Mouse (Mus musculus): ENCODE measurements at regions not wholly inside any gene's neighbourhood (a gene's known extent, or its start where the extent isn't known, plus 50 kb on each side); places are given as distances from the start of the nearest gene placed in this dataset.
A peak's percentile ranks its signal among the peaks of the same experiment; 100 is the strongest.

DNA sequence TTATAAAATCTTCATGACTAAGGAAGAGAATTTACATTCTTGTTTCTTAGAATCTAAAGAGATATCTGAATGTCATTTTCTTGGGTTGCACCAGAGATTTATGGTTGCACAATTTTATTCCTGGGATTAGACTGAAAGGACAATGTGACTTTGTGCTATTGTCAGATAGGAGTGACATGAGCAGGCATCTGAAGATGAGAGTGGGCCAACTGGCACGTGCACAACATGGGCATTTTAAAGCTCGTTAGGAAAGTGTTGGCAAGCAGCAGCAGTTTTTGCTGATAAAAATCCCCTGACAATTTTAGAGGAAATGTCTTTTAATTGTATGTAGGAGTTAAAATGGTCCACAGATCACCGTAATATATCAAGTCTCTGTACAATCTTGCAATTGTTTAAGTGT lies 178.9 kb upstream of the Tecrl start:
- H3K27me3 ChIP-seq (replicated peaks; ENCODE audit: control insufficient read depth, insufficient read depth, low read length), result no peaks in the 10 kb centered on the region
- no peak overlapping the region for H3K4me3 ChIP-seq (replicated peaks; ENCODE audit: low read length)
- no peaks in the 10 kb centered on the region for H3K36me3 ChIP-seq (ENCODE audit: control insufficient read depth, insufficient read depth)
- no peak overlapping the region for H3K27ac ChIP-seq (ENCODE audit: low read length)
- no peaks in the 10 kb centered on the region for H3K4me1 ChIP-seq (replicated peaks; ENCODE audit: control insufficient read depth, insufficient read depth, low read length)
- no peaks in the 10 kb centered on the region for H3K9me3 ChIP-seq (ENCODE audit: control insufficient read depth, low read length)
- ATAC-seq, result peak; percentile 67; the same call in 1 of the 2 replicates
- WGBS, result 19% methylated on average over 3 of the region's 3 CpGs
- H3K4me2 ChIP-seq (ENCODE audit: low read length), result no peak overlapping the region
- H3K9ac ChIP-seq (replicated peaks; ENCODE audit: low read depth, low read length), result no peak overlapping the region

DNA sequence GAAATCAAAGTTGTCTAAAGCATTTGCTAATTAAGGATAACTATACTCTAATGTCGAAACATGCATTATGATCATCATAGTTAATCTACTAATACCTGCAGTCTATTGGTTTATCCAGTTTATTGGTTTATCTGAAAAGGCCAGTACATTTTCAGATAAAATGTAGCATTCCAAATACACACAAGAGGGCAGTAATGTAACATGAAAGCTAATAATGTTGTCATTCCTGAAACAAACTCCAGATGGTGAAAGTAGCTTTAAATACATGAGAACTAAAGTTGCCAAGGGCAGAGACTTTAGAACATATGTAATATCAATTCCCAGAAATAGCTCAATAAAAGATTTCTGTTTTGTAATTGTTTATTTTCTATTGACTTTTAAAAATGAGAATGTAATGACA lies 163.7 kb upstream of the Tecrl start:
- no peak overlapping the region for H3K4me2 ChIP-seq (ENCODE audit: low read length)
- no peaks in the 10 kb centered on the region for H3K27me3 ChIP-seq (replicated peaks; ENCODE audit: control insufficient read depth, insufficient read depth, low read length)
- no peak overlapping the region for H3K27ac ChIP-seq (ENCODE audit: low read length)
- no peaks in the 10 kb centered on the region for H3K9me3 ChIP-seq (ENCODE audit: control insufficient read depth, low read length)
- 63% methylated on average over 1 of the region's 1 CpGs for WGBS
- H3K36me3 ChIP-seq (ENCODE audit: control insufficient read depth, insufficient read depth), result no peaks in the 10 kb centered on the region
- ATAC-seq, result no peak
- no peak overlapping the region for H3K9ac ChIP-seq (replicated peaks; ENCODE audit: low read depth, low read length)
- H3K4me3 ChIP-seq (replicated peaks; ENCODE audit: low read length), result no peak overlapping the region
- no peaks in the 10 kb centered on the region for H3K4me1 ChIP-seq (replicated peaks; ENCODE audit: control insufficient read depth, insufficient read depth, low read length)

DNA sequence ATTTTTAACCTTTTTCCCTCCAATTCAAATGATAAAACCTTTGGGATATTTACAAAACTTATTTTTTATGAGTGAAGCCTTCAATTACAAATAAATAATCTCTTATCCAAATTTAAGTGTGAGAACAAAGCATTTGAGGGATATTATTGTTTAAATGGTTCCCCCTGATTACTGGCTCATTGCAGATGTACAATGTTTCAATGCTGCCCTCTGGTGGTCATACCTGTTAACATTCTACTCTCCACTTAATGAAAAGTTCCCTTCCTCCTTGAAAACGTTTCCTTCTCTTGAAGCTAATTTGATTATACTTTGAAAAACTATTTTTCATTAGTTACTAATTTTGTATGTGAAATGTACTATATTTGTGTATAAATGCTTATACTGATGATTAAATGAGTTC lies 129.1 kb upstream of the Tecrl start:
- no peaks in the 10 kb centered on the region for H3K27me3 ChIP-seq (replicated peaks; ENCODE audit: control insufficient read depth, insufficient read depth, low read length)
- H3K4me3 ChIP-seq (replicated peaks; ENCODE audit: low read length), result no peak overlapping the region
- peak; percentile 70; the same call in 1 of the 2 replicates for ATAC-seq
- no peak overlapping the region for H3K27ac ChIP-seq (ENCODE audit: low read length)
- H3K36me3 ChIP-seq (ENCODE audit: control insufficient read depth, insufficient read depth), result no peaks in the 10 kb centered on the region
- no peak overlapping the region for H3K4me2 ChIP-seq (ENCODE audit: low read length)
- H3K4me1 ChIP-seq (replicated peaks; ENCODE audit: control insufficient read depth, insufficient read depth, low read length), result no peaks in the 10 kb centered on the region
- H3K9ac ChIP-seq (replicated peaks; ENCODE audit: low read depth, low read length), result no peak overlapping the region
- 18% methylated on average over 1 of the region's 1 CpGs for WGBS
- no peaks in the 10 kb centered on the region for H3K9me3 ChIP-seq (ENCODE audit: control insufficient read depth, low read length)

DNA sequence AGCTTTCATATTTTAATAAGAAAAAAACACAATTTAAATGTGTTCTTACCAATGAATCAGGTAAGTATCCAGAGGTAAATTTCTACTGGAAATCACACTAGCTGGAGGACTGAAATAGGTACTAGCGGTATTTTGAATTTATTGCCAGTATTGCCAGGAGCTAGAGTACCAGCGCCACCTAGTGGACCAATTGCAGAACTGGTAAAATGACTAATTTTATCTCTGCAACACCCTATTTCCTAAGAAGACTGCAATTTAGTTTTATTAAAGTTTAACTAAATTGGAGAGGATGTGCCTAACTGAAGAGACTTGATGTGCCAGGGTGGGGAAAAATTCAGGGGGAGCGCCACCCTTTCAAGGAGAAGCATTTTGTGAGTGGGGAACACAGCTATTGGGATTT lies 85.3 kb upstream of the Tecrl start:
- H3K36me3 ChIP-seq (ENCODE audit: control insufficient read depth, insufficient read depth), result no peaks in the 10 kb centered on the region
- H3K27ac ChIP-seq (ENCODE audit: low read length), result no peak overlapping the region
- WGBS, result 3% methylated on average over 3 of the region's 3 CpGs
- no peak overlapping the region for H3K4me3 ChIP-seq (replicated peaks; ENCODE audit: low read length)
- no peaks in the 10 kb centered on the region for H3K4me1 ChIP-seq (replicated peaks; ENCODE audit: control insufficient read depth, insufficient read depth, low read length)
- no peak overlapping the region for H3K4me2 ChIP-seq (ENCODE audit: low read length)
- H3K9me3 ChIP-seq (ENCODE audit: control insufficient read depth, low read length), result no peaks in the 10 kb centered on the region
- H3K9ac ChIP-seq (replicated peaks; ENCODE audit: low read depth, low read length), result no peak overlapping the region
- ATAC-seq, result peak; percentile 52; the same call in 1 of the 2 replicates
- H3K27me3 ChIP-seq (replicated peaks; ENCODE audit: control insufficient read depth, insufficient read depth, low read length), result no peaks in the 10 kb centered on the region

DNA sequence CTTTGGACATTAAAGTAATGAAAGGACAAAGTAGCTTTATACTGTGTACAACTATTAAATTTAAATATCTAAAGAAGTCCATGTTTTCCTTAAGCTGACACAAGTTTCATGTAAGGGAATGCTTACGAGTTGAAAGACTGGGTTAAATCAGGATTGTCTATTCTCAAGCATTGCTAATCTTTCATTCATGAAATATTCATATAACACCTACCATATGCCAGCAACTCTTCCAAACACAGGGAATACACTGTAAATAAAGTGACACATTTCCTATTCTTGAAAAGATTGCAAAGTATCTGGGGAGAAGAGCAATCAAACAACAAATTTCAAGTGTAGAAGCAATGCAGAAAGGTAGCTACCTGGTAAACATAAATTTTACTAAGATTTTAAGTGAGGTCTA lies 81.5 kb upstream of the Tecrl start:
- no peak for ATAC-seq
- H3K4me3 ChIP-seq (replicated peaks; ENCODE audit: low read length), result no peak overlapping the region
- H3K27ac ChIP-seq (ENCODE audit: low read length), result no peak overlapping the region
- no peaks in the 10 kb centered on the region for H3K9me3 ChIP-seq (ENCODE audit: control insufficient read depth, low read length)
- H3K9ac ChIP-seq (replicated peaks; ENCODE audit: low read depth, low read length), result no peak overlapping the region
- H3K4me1 ChIP-seq (replicated peaks; ENCODE audit: control insufficient read depth, insufficient read depth, low read length), result no peaks in the 10 kb centered on the region
- WGBS, result 59% methylated on average over 1 of the region's 1 CpGs
- H3K27me3 ChIP-seq (replicated peaks; ENCODE audit: control insufficient read depth, insufficient read depth, low read length), result no peaks in the 10 kb centered on the region
- H3K36me3 ChIP-seq (ENCODE audit: control insufficient read depth, insufficient read depth), result no peaks in the 10 kb centered on the region
- no peak overlapping the region for H3K4me2 ChIP-seq (ENCODE audit: low read length)

DNA sequence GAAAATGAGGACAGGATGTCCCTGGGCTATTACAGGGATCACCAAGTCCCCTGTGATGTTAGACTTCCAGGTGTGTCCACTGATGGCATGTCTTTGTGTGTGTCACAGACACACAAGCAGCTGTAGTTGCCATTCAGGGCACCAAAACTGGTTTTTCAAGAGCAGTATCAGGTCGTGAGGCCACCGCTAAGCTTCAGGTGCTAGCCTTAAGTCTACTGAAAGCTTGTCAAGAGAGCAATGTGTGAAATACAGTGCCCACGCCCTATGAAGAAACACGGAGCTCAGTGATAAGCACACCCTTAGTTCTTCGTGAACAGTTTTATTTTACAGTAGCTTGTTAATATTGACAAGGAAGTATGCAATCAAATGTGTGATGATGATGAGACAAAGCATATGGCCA lies 66.7 kb upstream of the Tecrl start:
- Histone ChIP-seq H3K9ac (replicated peaks; ENCODE audit: low read depth, low read length) (no peak overlapping the region), H3K36me3 (ENCODE audit: control insufficient read depth, insufficient read depth) (no peaks in the 10 kb centered on the region), H3K4me2 (ENCODE audit: low read length) (no peak overlapping the region), H3K4me1 (replicated peaks; ENCODE audit: control insufficient read depth, insufficient read depth, low read length) (no peaks in the 10 kb centered on the region), H3K4me3 (replicated peaks; ENCODE audit: low read length) (no peak overlapping the region), H3K27me3 (replicated peaks; ENCODE audit: control insufficient read depth, insufficient read depth, low read length) (no peaks in the 10 kb centered on the region), H3K27ac (ENCODE audit: low read length) (no peak overlapping the region), H3K9me3 (ENCODE audit: control insufficient read depth, low read length) (no peaks in the 10 kb centered on the region)
- ATAC-seq, result no peak
- WGBS, result 85% methylated on average over 5 of the region's 5 CpGs

DNA sequence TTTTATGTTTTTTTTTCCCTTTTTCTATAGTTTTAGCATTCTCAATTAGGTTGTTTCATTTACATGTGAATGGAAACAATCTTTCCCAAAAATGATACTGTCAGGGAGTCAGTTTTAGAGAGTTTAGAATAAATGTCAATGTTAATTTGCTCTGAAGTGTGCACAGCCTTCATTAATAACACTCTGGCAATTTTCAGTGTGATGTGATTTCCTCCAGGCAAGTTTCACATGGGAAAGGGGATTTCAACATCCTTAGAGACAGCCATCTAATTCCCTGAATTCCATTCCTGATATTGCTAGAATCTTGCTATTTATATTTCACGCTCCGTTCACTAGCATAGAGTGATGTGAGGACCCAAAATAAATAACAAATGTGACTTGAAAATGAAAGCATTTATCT lies 55.2 kb upstream of the Tecrl start:
- Histone ChIP-seq H3K36me3 (ENCODE audit: control insufficient read depth, insufficient read depth) (no peaks in the 10 kb centered on the region), H3K27me3 (replicated peaks; ENCODE audit: control insufficient read depth, insufficient read depth, low read length) (no peaks in the 10 kb centered on the region), H3K9me3 (ENCODE audit: control insufficient read depth, low read length) (no peaks in the 10 kb centered on the region), H3K4me2 (ENCODE audit: low read length) (no peak overlapping the region), H3K9ac (replicated peaks; ENCODE audit: low read depth, low read length) (no peak overlapping the region), H3K4me1 (replicated peaks; ENCODE audit: control insufficient read depth, insufficient read depth, low read length) (no peaks in the 10 kb centered on the region), H3K4me3 (replicated peaks; ENCODE audit: low read length) (no peak overlapping the region), H3K27ac (ENCODE audit: low read length) (no peak overlapping the region)
- ATAC-seq, result no peak
- WGBS, result 79% methylated on average over 2 of the region's 2 CpGs

DNA sequence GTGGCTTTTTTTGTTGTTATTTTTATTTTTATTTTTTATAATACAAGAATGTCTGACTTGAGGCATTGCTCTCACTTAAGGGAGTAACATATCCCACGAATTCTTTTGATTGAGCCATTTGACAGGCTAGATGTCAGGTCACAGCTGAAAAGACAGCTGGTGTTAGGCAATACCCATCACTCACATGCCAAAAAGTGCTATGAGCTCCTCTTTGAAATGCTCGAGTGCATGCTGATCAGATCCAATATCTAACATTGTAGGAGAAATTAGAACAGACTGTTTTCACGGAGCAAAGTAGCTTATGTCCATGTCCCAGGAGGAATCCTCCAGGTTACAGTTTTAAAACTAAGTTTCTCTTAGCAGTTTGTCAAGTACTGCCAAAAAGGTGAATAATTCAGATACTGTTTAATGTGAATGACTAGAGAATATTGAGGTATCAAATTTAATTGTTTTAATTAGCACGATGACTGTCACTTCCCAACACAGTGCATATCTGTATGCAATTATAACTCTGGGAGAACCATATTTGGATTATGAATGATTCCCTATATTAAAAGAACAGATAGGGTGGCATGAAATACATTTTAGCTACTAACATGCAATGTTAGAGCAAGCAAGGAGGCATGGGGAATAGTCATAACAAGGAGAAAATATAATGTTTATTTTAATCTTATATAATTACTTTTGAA lies 50.4 kb upstream of the Tecrl start:
- no peak overlapping the region for H3K4me3 ChIP-seq (replicated peaks; ENCODE audit: low read length)
- no peaks in the 10 kb centered on the region for H3K36me3 ChIP-seq (ENCODE audit: control insufficient read depth, insufficient read depth)
- no peaks in the 10 kb centered on the region for H3K9me3 ChIP-seq (ENCODE audit: control insufficient read depth, low read length)
- no peak overlapping the region for H3K9ac ChIP-seq (replicated peaks; ENCODE audit: low read depth, low read length)
- WGBS, result 48% methylated on average over 4 of the region's 4 CpGs
- no peaks in the 10 kb centered on the region for H3K27me3 ChIP-seq (replicated peaks; ENCODE audit: control insufficient read depth, insufficient read depth, low read length)
- H3K4me1 ChIP-seq (replicated peaks; ENCODE audit: control insufficient read depth, insufficient read depth, low read length), result no peaks in the 10 kb centered on the region
- ATAC-seq, result peak; percentile 92
- no peak overlapping the region for H3K4me2 ChIP-seq (ENCODE audit: low read length)
- H3K27ac ChIP-seq (ENCODE audit: low read length), result no peak overlapping the region
